Mouse (Mus musculus) CD4-positive, CD25-positive, alpha-beta regulatory T cell, adult 2 months (primary cell): ENCODE measurements around the gene Pigh.

ENCODE experiments used
- DNase-seq: peaks from one replicate; pipeline ENCODE4 v3.0.0-alpha.2; 2012; ENCODE audit warnings: low read depth, low spot score

Gene Pigh

GRCm38 (mm10) chr12:79089182-79089812 is at the start of gene Pigh:
TSS of gene Pigh (minus strand) at chr12:79089651.
- peak; percentile 94 for DNase-seq

- no peak for DNase-seq
Observed at GRCm38 (mm10) chr12:79138999-79139398, 49.5 kb upstream of the Pigh start.

GRCm38 (mm10) chr12:79136949-79137348 is 47.5 kb upstream of the Pigh start:
- no peak for DNase-seq

- no peak for DNase-seq
Observed at GRCm38 (mm10) chr12:79135105-79135504, 45.7 kb upstream of the Pigh start.

GRCm38 (mm10) chr12:79134676-79135075 is 45.2 kb upstream of the Pigh start:
- no peak for DNase-seq

- DNase-seq = no peak
Observed at GRCm38 (mm10) chr12:79131706-79132460, 42.4 kb upstream of the Pigh start.

GRCm38 (mm10) chr12:79131178-79131675 is 41.8 kb upstream of the Pigh start:
- DNase-seq = peak; percentile 15

GRCm38 (mm10) chr12:79130299-79131177 is 41.1 kb upstream of the Pigh start, which contains the start of gene Arg2:
TSS of gene Arg2 (plus strand) at chr12:79130777.
- peak; percentile 87 for DNase-seq

- DNase-seq = peak; percentile 25
Observed at GRCm38 (mm10) chr12:79122820-79123219, 33.4 kb upstream of the Pigh start.

- no peak for DNase-seq
Observed at GRCm38 (mm10) chr12:79118991-79119390, 29.5 kb upstream of the Pigh start.

GRCm38 (mm10) chr12:79105312-79105711 is 15.9 kb upstream of the Pigh start:
- no peak for DNase-seq

GRCm38 (mm10) chr12:79104544-79104943 is 15.1 kb upstream of the Pigh start:
- DNase-seq = peak; percentile 28

GRCm38 (mm10) chr12:79103773-79104172 is 14.3 kb upstream of the Pigh start:
- DNase-seq = no peak

- DNase-seq = peak; percentile 74
Observed at GRCm38 (mm10) chr12:79097106-79097752, 7.8 kb upstream of the Pigh start.

GRCm38 (mm10) chr12:79092569-79092968 is 3.1 kb upstream of the Pigh start:
- DNase-seq = peak; percentile 82

GRCm38 (mm10) chr12:79073362-79073761 is 16.1 kb downstream of the Pigh start:
- no peak for DNase-seq

- DNase-seq = no peak
Observed at GRCm38 (mm10) chr12:79072576-79072975, 16.9 kb downstream of the Pigh start.

GRCm38 (mm10) chr12:79070736-79071333 is 18.6 kb downstream of the Pigh start:
- DNase-seq = no peak

- no peak for DNase-seq
Observed at GRCm38 (mm10) chr12:79069916-79070315, 19.5 kb downstream of the Pigh start.

- no peak for DNase-seq
Observed at GRCm38 (mm10) chr12:79069187-79069608, 20.3 kb downstream of the Pigh start.

GRCm38 (mm10) chr12:79068306-79068705 is 21.1 kb downstream of the Pigh start:
- DNase-seq = no peak
